Mouse (Mus musculus): ENCODE measurements around the gene Iqca. TPM values are rescaled to one million over a fixed set of nuclear protein-coding genes. Genes with fewer than 3 reads are reported as not detected.
A peak's percentile ranks its signal among the peaks of the same experiment; 100 is the strongest.

Iqca gene
- polyA plus RNA-seq, 1 experiment from 2014 or later: 0.16 TPM

GRCm38 (mm10) chr1:90161623-90162022 lies 8.4 kb upstream of the Iqca start:
- Histone ChIP-seq H3K27me3 (ENCODE audit: control insufficient read depth, insufficient read depth, low read length) (peaks cover 14% of the 10 kb centered on the region), H3K36me3 (ENCODE audit: control insufficient read depth, insufficient read depth) (no peaks in the 10 kb centered on the region), H3K4me1 (ENCODE audit: control insufficient read depth, insufficient read depth, low read length) (peaks cover 2% of the 10 kb centered on the region; the same call in 1 of the 2 replicates), H3K9me3 (replicated peaks; ENCODE audit: control insufficient read depth, low read length) (no peaks in the 10 kb centered on the region), H3K9ac (ENCODE audit: low read length) (no peak overlapping the region), H3K4me3 (ENCODE audit: low read length) (no peak overlapping the region), H3K4me2 (ENCODE audit: low read depth, low read length) (no peak overlapping the region), H3K27ac (ENCODE audit: low read length) (no peak overlapping the region)
- WGBS: 67% methylated on average over 6 of the region's 6 CpGs
- ATAC-seq (replicated peaks; ENCODE audit: extremely low read depth, insufficient read depth, low FRiP score): no peak

GRCm38 (mm10) chr1:90159927-90160326 lies 6.7 kb upstream of the Iqca start:
- H3K4me2 ChIP-seq (ENCODE audit: low read depth, low read length): no peak overlapping the region
- peaks cover 3% of the 10 kb centered on the region for H3K4me1 ChIP-seq (ENCODE audit: control insufficient read depth, insufficient read depth, low read length)
- no peak overlapping the region for H3K27ac ChIP-seq (ENCODE audit: low read length)
- no peak overlapping the region for H3K4me3 ChIP-seq (ENCODE audit: low read length)
- no peaks in the 10 kb centered on the region for H3K36me3 ChIP-seq (ENCODE audit: control insufficient read depth, insufficient read depth)
- no peaks in the 10 kb centered on the region for H3K9me3 ChIP-seq (replicated peaks; ENCODE audit: control insufficient read depth, low read length)
- H3K27me3 ChIP-seq (ENCODE audit: control insufficient read depth, insufficient read depth, low read length): peaks cover 22% of the 10 kb centered on the region
- H3K9ac ChIP-seq (ENCODE audit: low read length): no peak overlapping the region
- no peak for ATAC-seq (replicated peaks; ENCODE audit: extremely low read depth, insufficient read depth, low FRiP score)
- 42% methylated on average over 13 of the region's 13 CpGs for WGBS

- ATAC-seq (replicated peaks; ENCODE audit: extremely low read depth, insufficient read depth, low FRiP score): no peak
- Histone ChIP-seq H3K27ac (ENCODE audit: low read length) (no peak overlapping the region), H3K36me3 (ENCODE audit: control insufficient read depth, insufficient read depth) (no peaks in the 10 kb centered on the region), H3K4me2 (ENCODE audit: low read depth, low read length) (no peak overlapping the region), H3K9ac (ENCODE audit: low read length) (no peak overlapping the region), H3K27me3 (ENCODE audit: control insufficient read depth, insufficient read depth, low read length) (peaks cover 35% of the 10 kb centered on the region), H3K4me1 (ENCODE audit: control insufficient read depth, insufficient read depth, low read length) (peaks cover 10% of the 10 kb centered on the region), H3K4me3 (ENCODE audit: low read length) (no peak overlapping the region), H3K9me3 (replicated peaks; ENCODE audit: control insufficient read depth, low read length) (no peaks in the 10 kb centered on the region)
- WGBS: 33% methylated on average over 7 of the region's 7 CpGs
Observed at GRCm38 (mm10) chr1:90156589-90156988, 3.4 kb upstream of the Iqca start.

GRCm38 (mm10) chr1:90153787-90154186 lies 586 bp upstream of the Iqca start:
- peak overlapping the region; percentile 25; the same call in 1 of the 2 replicates for H3K4me3 ChIP-seq (ENCODE audit: low read length)
- ATAC-seq (replicated peaks; ENCODE audit: extremely low read depth, insufficient read depth, low FRiP score): no peak
- peaks cover 30% of the 10 kb centered on the region for H3K27me3 ChIP-seq (ENCODE audit: control insufficient read depth, insufficient read depth, low read length)
- peaks cover 10% of the 10 kb centered on the region for H3K4me1 ChIP-seq (ENCODE audit: control insufficient read depth, insufficient read depth, low read length)
- H3K9ac ChIP-seq (ENCODE audit: low read length): no peak overlapping the region
- no peaks in the 10 kb centered on the region for H3K36me3 ChIP-seq (ENCODE audit: control insufficient read depth, insufficient read depth)
- H3K9me3 ChIP-seq (replicated peaks; ENCODE audit: control insufficient read depth, low read length): 0 out of 2 replicates have a peak, but pooled peaks cover 2% of the 10 kb centered on the region
- 15% methylated on average over 6 of the region's 6 CpGs for WGBS
- H3K27ac ChIP-seq (ENCODE audit: low read length): no peak overlapping the region
- H3K4me2 ChIP-seq (ENCODE audit: low read depth, low read length): peak overlapping the region; percentile 54

- ATAC-seq (replicated peaks; ENCODE audit: extremely low read depth, insufficient read depth, low FRiP score): no peak
- Histone ChIP-seq H3K4me2 (ENCODE audit: low read depth, low read length) (no peak overlapping the region), H3K9me3 (replicated peaks; ENCODE audit: control insufficient read depth, low read length) (no peaks in the 10 kb centered on the region), H3K9ac (ENCODE audit: low read length) (no peak overlapping the region), H3K4me3 (ENCODE audit: low read length) (no peak overlapping the region), H3K27ac (ENCODE audit: low read length) (no peak overlapping the region), H3K36me3 (ENCODE audit: control insufficient read depth, insufficient read depth) (no peaks in the 10 kb centered on the region), H3K4me1 (ENCODE audit: control insufficient read depth, insufficient read depth, low read length) (no peaks in the 10 kb centered on the region), H3K27me3 (ENCODE audit: control insufficient read depth, insufficient read depth, low read length) (peaks cover 5% of the 10 kb centered on the region; the same call in 1 of the 2 replicates)
- WGBS: 65% methylated on average over 8 of the region's 8 CpGs
Observed at GRCm38 (mm10) chr1:90139729-90140128, 13.5 kb downstream of the Iqca start.

- no peaks in the 10 kb centered on the region for H3K9me3 ChIP-seq (replicated peaks; ENCODE audit: control insufficient read depth, low read length)
- WGBS: 83% methylated on average over 11 of the region's 11 CpGs
- H3K4me3 ChIP-seq (ENCODE audit: low read length): no peak overlapping the region
- no peak overlapping the region for H3K27ac ChIP-seq (ENCODE audit: low read length)
- H3K4me2 ChIP-seq (ENCODE audit: low read depth, low read length): no peak overlapping the region
- no peaks in the 10 kb centered on the region for H3K36me3 ChIP-seq (ENCODE audit: control insufficient read depth, insufficient read depth)
- H3K4me1 ChIP-seq (ENCODE audit: control insufficient read depth, insufficient read depth, low read length): no peaks in the 10 kb centered on the region
- ATAC-seq (replicated peaks; ENCODE audit: extremely low read depth, insufficient read depth, low FRiP score): no peak
- H3K9ac ChIP-seq (ENCODE audit: low read length): no peak overlapping the region
- H3K27me3 ChIP-seq (ENCODE audit: control insufficient read depth, insufficient read depth, low read length): peaks cover 7% of the 10 kb centered on the region; the same call in 1 of the 2 replicates
Observed at GRCm38 (mm10) chr1:90132402-90132801, 20.8 kb downstream of the Iqca start.

- Histone ChIP-seq H3K9ac (ENCODE audit: low read length) (no peak overlapping the region), H3K4me1 (ENCODE audit: control insufficient read depth, insufficient read depth, low read length) (no peaks in the 10 kb centered on the region), H3K27me3 (ENCODE audit: control insufficient read depth, insufficient read depth, low read length) (peaks cover 5% of the 10 kb centered on the region; the same call in 1 of the 2 replicates), H3K4me3 (ENCODE audit: low read length) (no peak overlapping the region), H3K4me2 (ENCODE audit: low read depth, low read length) (no peak overlapping the region), H3K27ac (ENCODE audit: low read length) (no peak overlapping the region), H3K36me3 (ENCODE audit: control insufficient read depth, insufficient read depth) (no peaks in the 10 kb centered on the region), H3K9me3 (replicated peaks; ENCODE audit: control insufficient read depth, low read length) (no peaks in the 10 kb centered on the region)
- WGBS: 81% methylated on average over 7 of the region's 7 CpGs
- ATAC-seq (replicated peaks; ENCODE audit: extremely low read depth, insufficient read depth, low FRiP score): no peak
Observed at GRCm38 (mm10) chr1:90131982-90132381, 21.2 kb downstream of the Iqca start.

- ATAC-seq (replicated peaks; ENCODE audit: extremely low read depth, insufficient read depth, low FRiP score): no peak
- H3K27me3 ChIP-seq (ENCODE audit: control insufficient read depth, insufficient read depth, low read length): peaks cover 4% of the 10 kb centered on the region
- no peak overlapping the region for H3K4me3 ChIP-seq (ENCODE audit: low read length)
- H3K9ac ChIP-seq (ENCODE audit: low read length): no peak overlapping the region
- H3K4me1 ChIP-seq (ENCODE audit: control insufficient read depth, insufficient read depth, low read length): peaks cover 6% of the 10 kb centered on the region; the same call in 1 of the 2 replicates
- H3K9me3 ChIP-seq (replicated peaks; ENCODE audit: control insufficient read depth, low read length): no peaks in the 10 kb centered on the region
- H3K36me3 ChIP-seq (ENCODE audit: control insufficient read depth, insufficient read depth): no peaks in the 10 kb centered on the region
- no peak overlapping the region for H3K4me2 ChIP-seq (ENCODE audit: low read depth, low read length)
- no peak overlapping the region for H3K27ac ChIP-seq (ENCODE audit: low read length)
- 95% methylated on average over 12 of the region's 12 CpGs for WGBS
Observed at GRCm38 (mm10) chr1:90124561-90124960, 28.6 kb downstream of the Iqca start.

- no peak overlapping the region for H3K27ac ChIP-seq (ENCODE audit: low read length)
- H3K9ac ChIP-seq (ENCODE audit: low read length): no peak overlapping the region
- no peaks in the 10 kb centered on the region for H3K36me3 ChIP-seq (ENCODE audit: control insufficient read depth, insufficient read depth)
- peaks cover 6% of the 10 kb centered on the region; the same call in 1 of the 2 replicates for H3K4me1 ChIP-seq (ENCODE audit: control insufficient read depth, insufficient read depth, low read length)
- peaks cover 2% of the 10 kb centered on the region; the same call in 1 of the 2 replicates for H3K27me3 ChIP-seq (ENCODE audit: control insufficient read depth, insufficient read depth, low read length)
- H3K4me2 ChIP-seq (ENCODE audit: low read depth, low read length): no peak overlapping the region
- ATAC-seq (replicated peaks; ENCODE audit: extremely low read depth, insufficient read depth, low FRiP score): no peak
- H3K4me3 ChIP-seq (ENCODE audit: low read length): no peak overlapping the region
- WGBS: 78% methylated on average over 6 of the region's 6 CpGs
- no peaks in the 10 kb centered on the region for H3K9me3 ChIP-seq (replicated peaks; ENCODE audit: control insufficient read depth, low read length)
Observed at GRCm38 (mm10) chr1:90120706-90121105, 32.5 kb downstream of the Iqca start.

All from heart, embryonic 16.5 days (tissue).